Mouse (Mus musculus) MEL (cell line): Measurements from ENCODE around the gene Gpx5.

Experiments used
- CTCF ChIP-seq, 3 experiments: IDR thresholded peaks in 2 of 3; conservative IDR thresholded peaks in 1 of 3; 2 replicates each; pipeline ENCODE4 v1.5.1; 2011 to 2012; ENCODE audit warnings: low read length in 3 of 3, low read depth in 2 of 3, mild to moderate bottlenecking in 2 of 3, improper control_type of control experiment in 1 of 3, inconsistent platforms in 1 of 3, mixed read lengths in 1 of 3, moderate library complexity in 1 of 3; ENCODE audit not compliant: control insufficient read depth in 1 of 3, insufficient read depth in 1 of 3, poor library complexity in 1 of 3, severe bottlenecking in 1 of 3
- EP300 ChIP-seq, 2 experiments: IDR thresholded peaks; 2 replicates each; pipeline ENCODE4 v1.6.1; 2011; ENCODE audit warnings: improper control_type of control experiment in 2 of 2, low read length in 2 of 2, low read depth in 1 of 2, mild to moderate bottlenecking in 1 of 2
- ZMIZ1 ChIP-seq: IDR thresholded peaks from 2 replicates; pipeline ENCODE4 v1.6.1; 2012; ENCODE audit warnings: low read depth, mild to moderate bottlenecking, inconsistent platforms, low read length, improper control_type of control experiment, moderate library complexity

- TF ChIP-seq EP300 (IDR thresholded peaks at IDR 0.05; ENCODE audit: low read depth in 1 of 2, low read length in 2 of 2) (no peak), CTCF (IDR thresholded peaks at IDR 0.05 in 2 of 3, conservative IDR thresholded peaks at IDR 0.05 in 1 of 3; ENCODE audit: control insufficient read depth in 1 of 3, insufficient read depth in 1 of 3, low read depth in 2 of 3, low read length in 3 of 3, poor library complexity in 1 of 3, severe bottlenecking in 1 of 3) (no peak), ZMIZ1 (no peak)
Observed at GRCm38 (mm10) chr13:21253569-21253968, 39.0 kb downstream of the Gpx5 start.
